Mouse (Mus musculus) forebrain, embryonic 15.5 days (tissue): ENCODE results near the gene Ntn3. TPM values are rescaled to one million over a fixed set of nuclear protein-coding genes. Genes with fewer than 3 reads are reported as not detected.

Experiments
- ATAC-seq: fragments of 200-750 bp; cut with Nextera tagmentation; replicated peaks from 2 replicates; pipeline ENCODE4 v1.8.0; 2017; ENCODE audit warnings: mild to moderate bottlenecking, moderate TSS enrichment, moderate library complexity
- H3K27ac ChIP-seq: fragments of 300-500 bp; sonication (generic); replicated peaks from 2 replicates; pipeline ENCODE4 v1.5.1; 2015; ENCODE audit warnings: mild to moderate bottlenecking, inconsistent platforms
- H3K27me3 ChIP-seq: fragments of 300-500 bp; sonication (generic); 2 replicates; pipeline ENCODE4 v1.6.1; 2015; ENCODE audit warnings: inconsistent platforms
- H3K36me3 ChIP-seq: fragments of 300-500 bp; sonication (generic); 2 replicates; pipeline ENCODE4 v1.6.1; 2015; ENCODE audit warnings: mild to moderate bottlenecking, inconsistent platforms
- H3K4me1 ChIP-seq: fragments of 300-500 bp; sonication (generic); 2 replicates; pipeline ENCODE4 v1.6.1; 2015; ENCODE audit warnings: inconsistent platforms
- H3K4me2 ChIP-seq: fragments of 300-500 bp; sonication (generic); replicated peaks from 2 replicates; pipeline ENCODE4 v1.6.1; 2015; ENCODE audit warnings: mild to moderate bottlenecking, inconsistent platforms
- H3K4me3 ChIP-seq: fragments of 300-500 bp; sonication (generic); 2 replicates; pipeline ENCODE4 v1.5.1; 2015; ENCODE audit warnings: mild to moderate bottlenecking, inconsistent platforms
- H3K9ac ChIP-seq: fragments of 300-500 bp; sonication (generic); replicated peaks from 2 replicates; pipeline ENCODE4 v1.6.1; 2015; ENCODE audit warnings: mild to moderate bottlenecking, inconsistent platforms
- H3K9me3 ChIP-seq: fragments of 300-500 bp; sonication (generic); 2 replicates; pipeline ENCODE4 v1.6.1; 2016; ENCODE audit warnings: inconsistent platforms
- WGBS: fragments of 180-500 bp; shearing (Covaris S2); methylation state at CpG from one replicate; pipeline ENCODE4 v1.1.7; 2015; ENCODE audit warnings: mixed read lengths; 5-methylcytosine and 5-hydroxymethylcytosine counted together
- polyA plus RNA-seq: library from polyadenylated mRNA; unstranded; fragments of >200 nt; fragmentation: Nextera tagmentation; extraction: Ambion mirVana; gene quantifications from 2 replicates; pipeline ENCODE4 v1.2.1, GENCODE M21; 2015

The Ntn3 gene
- polyA plus RNA-seq, 1 experiment from 2014 or later: 5.2 TPM

GRCm38 (mm10) chr17:24209916-24210240 lies 547 bp upstream of the Ntn3 start:
- Histone ChIP-seq H3K27ac (peak overlapping the region; percentile 63), H3K36me3 (no peaks in the 10 kb centered on the region; the same call in 1 of the 2 replicates), H3K4me2 (peak overlapping the region; percentile 89; the same call in 1 of the 2 replicates), H3K4me3 (peak overlapping the region; percentile 84; the same call in 1 of the 2 replicates), H3K9ac (0 out of 2 replicates have a peak overlapping the region, but pooled peaks have one; percentile 68), H3K9me3 (no peaks in the 10 kb centered on the region), H3K27me3 (peaks cover 12% of the 10 kb centered on the region; the same call in 1 of the 2 replicates), H3K4me1 (peaks cover 67% of the 10 kb centered on the region)
- WGBS: 70% methylated on average over 3 of the region's 3 CpGs
- ATAC-seq: no peak

- Histone ChIP-seq H3K36me3 (no peaks in the 10 kb centered on the region), H3K4me2 (peak overlapping the region; percentile 89), H3K9me3 (no peaks in the 10 kb centered on the region), H3K4me3 (peak overlapping the region; percentile 84), H3K9ac (peak overlapping the region; percentile 68), H3K27me3 (peaks cover 12% of the 10 kb centered on the region; the same call in 1 of the 2 replicates), H3K4me1 (peaks cover 79% of the 10 kb centered on the region), H3K27ac (peak overlapping the region; percentile 63)
- 3% methylated on average over 29 of the region's 29 CpGs for WGBS
- ATAC-seq: no peak
These were observed 689 bp downstream of the Ntn3 start for GRCm38 (mm10) chr17:24208641-24209042.

GRCm38 (mm10) chr17:24207768-24208640 lies 1.3 kb downstream of the Ntn3 start:
- 65% methylated on average over 34 of the region's 34 CpGs for WGBS
- H3K9ac ChIP-seq: peak overlapping the region; percentile 68
- H3K27ac ChIP-seq: no peak overlapping the region
- peaks cover 85% of the 10 kb centered on the region for H3K4me1 ChIP-seq
- no peaks in the 10 kb centered on the region for H3K36me3 ChIP-seq
- no peaks in the 10 kb centered on the region for H3K9me3 ChIP-seq
- H3K4me2 ChIP-seq: peak overlapping the region; percentile 89
- peaks cover 12% of the 10 kb centered on the region; the same call in 1 of the 2 replicates for H3K27me3 ChIP-seq
- no peak for ATAC-seq
- H3K4me3 ChIP-seq: peak overlapping the region; percentile 84

GRCm38 (mm10) chr17:24206451-24207351 lies 2.6 kb downstream of the Ntn3 start:
- peak overlapping the region; percentile 80 for H3K9ac ChIP-seq
- peak overlapping the region; percentile 62 for H3K27ac ChIP-seq
- peaks cover 82% of the 10 kb centered on the region for H3K4me1 ChIP-seq
- peak overlapping the region; percentile 84 for H3K4me3 ChIP-seq
- WGBS: 4% methylated on average over 62 of the region's 62 CpGs
- no peaks in the 10 kb centered on the region for H3K9me3 ChIP-seq
- peak overlapping the region; percentile 89 for H3K4me2 ChIP-seq
- no peaks in the 10 kb centered on the region for H3K36me3 ChIP-seq
- ATAC-seq: peak; percentile 27
- peaks cover 12% of the 10 kb centered on the region; the same call in 1 of the 2 replicates for H3K27me3 ChIP-seq

GRCm38 (mm10) chr17:24205908-24206361 lies 3.4 kb downstream of the Ntn3 start:
- peaks cover 75% of the 10 kb centered on the region for H3K4me1 ChIP-seq
- H3K4me3 ChIP-seq: peak overlapping the region; percentile 84
- H3K36me3 ChIP-seq: no peaks in the 10 kb centered on the region
- peak overlapping the region; percentile 80 for H3K9ac ChIP-seq
- peak overlapping the region; percentile 62 for H3K27ac ChIP-seq
- peak; percentile 30 for ATAC-seq
- H3K27me3 ChIP-seq: peaks cover 12% of the 10 kb centered on the region; the same call in 1 of the 2 replicates
- 4% methylated on average over 15 of the region's 15 CpGs for WGBS
- H3K9me3 ChIP-seq: no peaks in the 10 kb centered on the region
- H3K4me2 ChIP-seq: peak overlapping the region; percentile 89

- ATAC-seq: peak; percentile 83
- Histone ChIP-seq H3K4me1 (peaks cover 77% of the 10 kb centered on the region), H3K9me3 (no peaks in the 10 kb centered on the region), H3K36me3 (no peaks in the 10 kb centered on the region), H3K27me3 (peaks cover 12% of the 10 kb centered on the region; the same call in 1 of the 2 replicates), H3K27ac (peak within 1 kb of the TSS; percentile 62), H3K4me3 (peak within 1 kb of the TSS; percentile 84), H3K4me2 (peak within 1 kb of the TSS; percentile 89), H3K9ac (peak within 1 kb of the TSS; percentile 80)
- WGBS: under 1% methylated on average over 58 of the region's 65 CpGs
These were observed 3.9 kb downstream of the Ntn3 start, which contains the start of gene Tbc1d24 for GRCm38 (mm10) chr17:24205284-24205888. Tbc1d24 (minus strand) TSS chr17:24205562.

GRCm38 (mm10) chr17:24204846-24205245 lies 4.5 kb downstream of the Ntn3 start:
- Histone ChIP-seq H3K4me3 (peak overlapping the region; percentile 84), H3K9me3 (no peaks in the 10 kb centered on the region), H3K27me3 (peaks cover 12% of the 10 kb centered on the region; the same call in 1 of the 2 replicates), H3K4me2 (peak overlapping the region; percentile 89), H3K4me1 (peaks cover 76% of the 10 kb centered on the region), H3K27ac (peak overlapping the region; percentile 62; the same call in 1 of the 2 replicates), H3K36me3 (no peaks in the 10 kb centered on the region), H3K9ac (peak overlapping the region; percentile 80)
- ATAC-seq: no peak
- 10% methylated on average over 7 of the region's 7 CpGs for WGBS

GRCm38 (mm10) chr17:24203611-24204534 lies 5.5 kb downstream of the Ntn3 start:
- Histone ChIP-seq H3K4me2 (peak overlapping the region; percentile 89), H3K27ac (no peak overlapping the region), H3K4me1 (peaks cover 67% of the 10 kb centered on the region), H3K4me3 (peak overlapping the region; percentile 84), H3K36me3 (no peaks in the 10 kb centered on the region), H3K9ac (peak overlapping the region; percentile 80), H3K27me3 (peaks cover 12% of the 10 kb centered on the region; the same call in 1 of the 2 replicates), H3K9me3 (no peaks in the 10 kb centered on the region)
- WGBS: 82% methylated on average over 3 of the region's 3 CpGs
- no peak for ATAC-seq

GRCm38 (mm10) chr17:24203068-24203467 lies 6.3 kb downstream of the Ntn3 start:
- Histone ChIP-seq H3K4me3 (no peak overlapping the region), H3K9ac (0 out of 2 replicates have a peak overlapping the region, but pooled peaks have one; percentile 20), H3K9me3 (no peaks in the 10 kb centered on the region), H3K27ac (no peak overlapping the region), H3K36me3 (no peaks in the 10 kb centered on the region), H3K4me2 (peak overlapping the region; percentile 89), H3K27me3 (peaks cover 12% of the 10 kb centered on the region; the same call in 1 of the 2 replicates), H3K4me1 (peaks cover 59% of the 10 kb centered on the region)
- 42% methylated on average over 4 of the region's 4 CpGs for WGBS
- no peak for ATAC-seq

- ATAC-seq: no peak
- Histone ChIP-seq H3K9me3 (no peaks in the 10 kb centered on the region), H3K4me3 (no peak overlapping the region), H3K27ac (no peak overlapping the region), H3K27me3 (no peaks in the 10 kb centered on the region), H3K9ac (no peak overlapping the region), H3K36me3 (no peaks in the 10 kb centered on the region), H3K4me1 (peaks cover 39% of the 10 kb centered on the region), H3K4me2 (no peak overlapping the region)
- WGBS: 64% methylated on average over 4 of the region's 4 CpGs
These were observed 8.2 kb downstream of the Ntn3 start for GRCm38 (mm10) chr17:24201092-24201491.
